Mouse (Mus musculus): Measurements from ENCODE around the gene Dnah8. TPM values are rescaled to one million over a fixed set of nuclear protein-coding genes. Genes with fewer than 3 reads are reported as not detected.

The Dnah8 gene
- polyA plus RNA-seq, 1 experiment from 2014 or later = 0.10 TPM

DNA sequence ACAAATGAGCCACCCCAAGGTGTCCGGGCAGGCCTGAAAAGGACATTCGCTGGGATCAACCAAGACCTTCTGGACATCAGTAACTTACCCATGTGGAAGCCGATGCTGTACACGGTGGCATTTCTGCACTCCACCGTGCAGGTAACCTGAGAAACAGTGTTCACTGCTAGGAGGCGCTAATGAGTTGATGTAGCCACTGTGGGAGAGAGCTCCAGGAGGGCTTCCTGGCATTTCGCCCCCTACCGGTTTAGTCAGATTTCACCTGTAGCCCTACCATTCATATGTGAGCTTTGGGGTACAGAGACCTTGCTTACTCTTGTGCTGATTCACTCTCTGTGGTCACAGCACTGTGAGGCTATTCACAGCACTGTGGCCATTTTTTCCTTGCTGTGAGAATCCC is 195.0 kb downstream of the Dnah8 start:
- H3K27ac ChIP-seq = no peak overlapping the region
- no peaks in the 10 kb centered on the region for H3K79me2 ChIP-seq (ENCODE audit: inconsistent target)
- no peaks in the 10 kb centered on the region for H3K36me3 ChIP-seq (ENCODE audit: inconsistent target)
- no peak overlapping the region for H3K4me3 ChIP-seq (ENCODE audit: inconsistent target)
- WGBS (ENCODE audit: missing documents) = 97% methylated on average over 8 of the region's 8 CpGs

DNA sequence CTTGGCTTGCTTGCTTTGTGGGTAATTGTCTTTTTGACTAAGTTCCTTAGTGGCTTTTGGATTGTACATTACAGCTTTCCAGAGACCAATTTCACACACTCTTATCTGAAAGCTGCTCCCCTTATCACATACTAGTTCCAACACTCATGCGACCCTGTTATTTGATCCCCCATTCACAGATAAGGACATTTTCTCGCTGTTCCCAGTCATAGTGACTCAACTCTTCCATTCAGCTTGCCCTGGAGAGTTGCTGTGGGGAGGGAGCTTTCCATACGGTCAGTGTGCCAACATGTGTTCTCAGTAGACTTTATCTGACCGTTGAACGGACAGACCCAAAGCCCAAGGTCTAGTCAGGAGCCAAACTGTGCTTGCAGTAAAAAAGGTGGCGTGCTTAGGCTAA is 197.0 kb downstream of the Dnah8 start:
- H3K27ac ChIP-seq = no peak overlapping the region
- WGBS (ENCODE audit: missing documents) = 86% methylated on average over 6 of the region's 6 CpGs

DNA sequence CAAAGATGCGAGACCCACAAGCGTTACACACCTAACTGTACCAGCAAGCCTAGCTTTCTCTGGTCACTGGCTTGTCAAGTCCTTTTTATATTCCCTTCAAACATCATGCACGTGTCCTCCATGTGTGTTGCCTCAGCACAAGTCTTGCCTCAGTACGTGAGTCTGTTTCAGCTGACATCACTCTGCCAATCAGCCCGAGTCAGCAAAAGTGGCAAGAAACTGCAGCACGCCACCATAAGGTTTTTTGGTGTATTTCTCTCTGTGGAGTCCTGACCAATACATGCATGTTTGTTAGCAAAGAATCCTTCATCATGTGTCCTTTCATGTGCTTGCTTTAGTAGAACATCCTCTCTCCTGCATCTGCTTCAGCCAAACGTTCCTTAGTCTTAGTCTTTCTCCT is 200.3 kb downstream of the Dnah8 start:
- Histone ChIP-seq H3K4me3 (ENCODE audit: inconsistent target) (no peak overlapping the region), H3K79me2 (ENCODE audit: inconsistent target) (no peaks in the 10 kb centered on the region), H3K27ac (no peak overlapping the region), H3K36me3 (ENCODE audit: inconsistent target) (no peaks in the 10 kb centered on the region)
- 88% methylated on average over 7 of the region's 7 CpGs for WGBS (ENCODE audit: missing documents)

More for the DNA sequence above, 197.0 kb downstream of the Dnah8 start:
- Histone ChIP-seq H3K4me3 (ENCODE audit: inconsistent target) (no peak overlapping the region), H3K36me3 (ENCODE audit: inconsistent target) (no peaks in the 10 kb centered on the region), H3K79me2 (ENCODE audit: inconsistent target) (no peaks in the 10 kb centered on the region)

DNA sequence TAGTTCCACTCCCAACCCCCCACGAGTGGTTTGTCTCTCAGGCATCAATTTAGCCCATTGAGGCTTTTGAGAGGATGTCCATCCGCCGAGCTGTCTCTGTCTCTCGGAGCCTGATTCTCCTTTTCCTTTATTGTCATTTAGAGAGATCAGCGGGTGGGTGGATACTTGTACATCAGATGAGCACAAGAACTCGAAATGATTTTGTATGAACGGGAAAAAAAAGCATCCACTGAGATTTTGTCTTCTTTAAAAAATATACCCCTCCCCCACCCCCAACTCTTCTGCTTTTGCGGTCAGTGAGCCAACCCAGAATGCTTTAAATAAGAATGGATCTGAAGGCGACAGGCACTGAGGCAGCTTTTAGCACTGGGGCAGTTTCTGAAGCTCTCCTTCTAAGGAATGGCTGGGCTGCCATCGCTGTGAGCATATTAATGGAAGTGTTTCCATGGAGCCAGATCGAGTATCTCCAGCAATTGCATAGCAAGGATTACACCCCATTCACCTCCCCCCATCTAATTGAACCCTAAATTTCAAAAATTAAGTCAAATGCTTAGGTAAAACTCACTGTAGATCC is 201.7 kb downstream of the Dnah8 start:
- Histone ChIP-seq H3K79me2 (ENCODE audit: inconsistent target) (no peaks in the 10 kb centered on the region), H3K4me3 (ENCODE audit: inconsistent target) (no peak overlapping the region), H3K27ac (no peak overlapping the region), H3K36me3 (ENCODE audit: inconsistent target) (no peaks in the 10 kb centered on the region)
- 86% methylated on average over 11 of the region's 11 CpGs for WGBS (ENCODE audit: missing documents)

DNA sequence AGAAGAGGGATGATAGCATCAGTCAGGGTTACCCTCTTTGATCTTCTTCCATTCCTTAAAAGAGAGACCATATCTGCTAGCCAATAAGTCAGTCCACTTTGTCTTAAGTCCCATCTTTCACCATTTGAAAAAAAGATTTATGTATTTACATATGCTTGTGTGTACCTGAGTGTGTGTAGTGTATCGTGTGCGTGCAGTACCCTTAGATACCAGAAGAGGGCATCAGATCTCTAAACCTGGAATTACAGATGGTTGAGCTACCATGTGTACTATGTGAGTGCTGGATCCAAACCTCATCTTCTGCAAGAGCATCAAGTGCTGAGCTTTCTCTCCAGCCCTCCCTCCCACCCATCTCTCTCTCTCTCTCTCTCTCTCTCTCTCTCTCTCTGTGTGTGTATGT is 207.0 kb downstream of the Dnah8 start:
- H3K79me2 ChIP-seq (ENCODE audit: inconsistent target) = no peaks in the 10 kb centered on the region
- no peaks in the 10 kb centered on the region for H3K36me3 ChIP-seq (ENCODE audit: inconsistent target)
- H3K27ac ChIP-seq = no peak overlapping the region
- no peak overlapping the region for H3K4me3 ChIP-seq (ENCODE audit: inconsistent target)
- WGBS (ENCODE audit: missing documents) = 100% methylated on average over 2 of the region's 2 CpGs

DNA sequence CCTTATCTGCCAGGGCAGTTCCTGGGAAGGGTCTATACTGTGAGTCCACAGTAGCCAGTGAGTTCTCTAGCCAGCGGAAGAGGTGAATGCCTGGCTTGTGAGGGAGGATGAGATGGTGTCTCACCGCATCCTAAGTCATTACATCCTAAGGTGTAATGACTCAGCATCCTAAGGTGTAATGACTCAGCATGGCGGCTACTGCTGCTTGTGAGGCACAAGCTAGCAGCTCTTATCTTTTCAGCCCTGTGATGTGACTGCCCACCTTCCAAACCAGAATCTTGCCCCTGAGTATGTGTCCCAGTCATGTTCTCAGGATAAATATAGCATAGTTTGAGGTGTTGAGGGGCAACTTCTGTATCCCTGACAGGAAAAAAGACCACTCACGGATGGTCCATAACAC is 211.3 kb downstream of the Dnah8 start:
- 98% methylated on average over 3 of the region's 4 CpGs for WGBS (ENCODE audit: missing documents)
- Histone ChIP-seq H3K36me3 (ENCODE audit: inconsistent target) (no peaks in the 10 kb centered on the region), H3K4me3 (ENCODE audit: inconsistent target) (no peak overlapping the region), H3K27ac (no peak overlapping the region), H3K79me2 (ENCODE audit: inconsistent target) (no peaks in the 10 kb centered on the region)

DNA sequence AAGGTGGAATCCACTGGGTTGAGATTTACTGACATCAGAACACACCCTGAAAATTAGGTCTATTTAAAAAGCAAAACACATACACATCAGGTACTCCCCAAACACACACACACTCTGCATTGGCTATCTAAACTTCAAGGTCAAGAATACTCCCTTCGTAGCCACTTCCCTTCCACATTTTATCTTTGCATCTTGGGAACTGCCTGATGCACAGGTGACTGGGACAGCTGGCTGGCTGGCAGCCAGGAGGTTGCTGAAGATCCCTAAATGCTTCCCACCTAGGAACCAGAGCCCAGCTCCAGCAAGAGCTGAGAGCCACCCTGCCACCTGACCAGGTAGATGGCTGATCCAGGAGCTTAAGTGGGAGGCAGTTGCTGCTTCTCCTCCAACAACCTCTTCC is 212.9 kb downstream of the Dnah8 start:
- Histone ChIP-seq H3K36me3 (ENCODE audit: inconsistent target) (no peaks in the 10 kb centered on the region), H3K27ac (no peak overlapping the region), H3K4me3 (ENCODE audit: inconsistent target) (no peak overlapping the region), H3K79me2 (ENCODE audit: inconsistent target) (no peaks in the 10 kb centered on the region)
- WGBS (ENCODE audit: missing documents) = 73% methylated on average over 1 of the region's 1 CpGs

DNA sequence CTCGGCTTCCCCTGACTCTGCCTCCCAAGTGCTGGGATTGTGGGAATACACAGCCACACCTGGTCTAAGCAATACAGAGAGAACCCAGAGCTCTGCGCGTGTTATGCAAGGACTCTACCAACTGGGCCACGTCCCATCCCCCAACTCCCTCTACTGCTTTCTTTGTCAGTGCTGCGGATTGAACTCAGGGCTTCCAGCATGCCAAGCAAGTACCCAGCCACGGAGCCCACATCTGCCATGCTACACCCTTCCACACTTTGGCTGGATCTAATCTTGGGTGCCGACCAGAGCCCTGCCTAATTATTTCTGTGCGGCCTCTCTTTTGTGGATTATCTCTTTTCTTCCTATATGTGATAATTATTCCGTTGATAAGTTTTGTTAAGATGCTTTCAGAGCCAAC is 215.9 kb downstream of the Dnah8 start:
- no peak overlapping the region for H3K4me3 ChIP-seq (ENCODE audit: inconsistent target)
- no peaks in the 10 kb centered on the region for H3K79me2 ChIP-seq (ENCODE audit: inconsistent target)
- no peaks in the 10 kb centered on the region for H3K36me3 ChIP-seq (ENCODE audit: inconsistent target)
- no peak overlapping the region for H3K27ac ChIP-seq
- 92% methylated on average over 9 of the region's 9 CpGs for WGBS (ENCODE audit: missing documents)

DNA sequence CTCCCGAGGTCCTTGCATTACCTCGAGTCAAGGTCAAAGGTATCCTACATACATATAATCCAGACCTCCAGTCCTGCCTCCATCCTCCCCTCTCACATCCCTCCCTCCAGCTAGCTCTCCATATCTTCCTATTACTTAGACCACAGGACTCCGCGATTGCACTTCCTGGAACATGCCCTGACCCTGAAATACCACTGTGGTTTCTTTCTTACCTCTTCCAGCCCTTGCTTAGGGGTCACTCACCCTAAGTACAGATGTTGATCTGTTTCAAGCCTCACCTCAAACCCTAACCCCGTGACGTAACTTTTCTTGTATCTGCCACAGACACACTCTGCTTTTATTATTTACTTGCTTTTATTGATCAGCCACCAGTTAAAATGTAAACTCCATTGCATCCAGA is 218.2 kb downstream of the Dnah8 start:
- Histone ChIP-seq H3K36me3 (ENCODE audit: inconsistent target) (no peaks in the 10 kb centered on the region), H3K4me3 (ENCODE audit: inconsistent target) (no peak overlapping the region), H3K79me2 (ENCODE audit: inconsistent target) (no peaks in the 10 kb centered on the region), H3K27ac (no peak overlapping the region)
- 13% methylated on average over 6 of the region's 6 CpGs for WGBS (ENCODE audit: missing documents)

DNA sequence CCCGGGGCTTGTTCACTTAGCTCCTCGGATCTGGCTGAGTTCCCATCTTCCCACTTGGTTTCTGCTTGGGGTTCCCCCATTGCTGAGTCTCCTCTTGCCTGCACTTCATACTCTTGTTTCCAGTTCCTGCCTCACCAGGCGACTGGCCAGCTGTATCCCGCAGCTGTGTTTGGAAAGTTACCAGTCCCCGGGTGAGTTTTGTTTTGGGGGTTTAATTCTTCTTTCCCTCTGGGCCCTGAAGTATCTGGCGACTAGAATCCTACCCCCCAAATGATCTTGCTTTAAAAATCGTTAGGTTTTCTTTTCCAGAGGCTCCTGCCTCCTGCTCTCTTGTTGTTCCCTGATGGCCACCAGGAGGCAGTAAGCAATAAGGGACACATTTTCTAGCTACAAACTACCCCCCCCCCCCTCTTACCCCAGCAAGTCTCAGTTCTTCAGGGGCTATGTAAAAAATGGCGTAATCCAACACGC is 220.2 kb downstream of the Dnah8 start:
- 74% methylated on average over 9 of the region's 9 CpGs for WGBS (ENCODE audit: missing documents)
- Histone ChIP-seq H3K27ac (no peak overlapping the region), H3K4me3 (ENCODE audit: inconsistent target) (no peak overlapping the region), H3K36me3 (ENCODE audit: inconsistent target) (no peaks in the 10 kb centered on the region), H3K79me2 (ENCODE audit: inconsistent target) (no peaks in the 10 kb centered on the region)

DNA sequence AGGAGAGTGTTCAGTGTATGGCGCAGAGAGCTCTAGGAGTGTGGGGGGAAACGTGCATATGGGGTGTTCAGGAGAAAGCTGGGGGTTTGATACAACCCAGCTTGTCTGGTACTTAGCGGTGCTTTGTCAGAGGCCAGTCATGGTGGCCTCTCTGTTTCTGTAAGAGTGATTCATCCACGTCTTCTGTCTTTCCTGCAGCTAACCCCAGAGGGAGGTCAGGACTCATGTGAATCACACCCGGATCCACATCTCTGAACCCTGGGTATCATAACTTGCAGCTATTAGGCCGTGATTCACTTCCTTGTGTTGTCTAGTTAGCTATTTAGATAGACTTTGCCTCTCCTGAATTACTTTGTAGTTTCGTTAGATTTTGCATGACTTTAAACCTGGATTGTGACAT is 223.3 kb downstream of the Dnah8 start:
- Histone ChIP-seq H3K36me3 (ENCODE audit: inconsistent target) (no peaks in the 10 kb centered on the region), H3K79me2 (ENCODE audit: inconsistent target) (no peaks in the 10 kb centered on the region), H3K4me3 (ENCODE audit: inconsistent target) (no peak overlapping the region), H3K27ac (no peak overlapping the region)
- 82% methylated on average over 7 of the region's 7 CpGs for WGBS (ENCODE audit: missing documents)

DNA sequence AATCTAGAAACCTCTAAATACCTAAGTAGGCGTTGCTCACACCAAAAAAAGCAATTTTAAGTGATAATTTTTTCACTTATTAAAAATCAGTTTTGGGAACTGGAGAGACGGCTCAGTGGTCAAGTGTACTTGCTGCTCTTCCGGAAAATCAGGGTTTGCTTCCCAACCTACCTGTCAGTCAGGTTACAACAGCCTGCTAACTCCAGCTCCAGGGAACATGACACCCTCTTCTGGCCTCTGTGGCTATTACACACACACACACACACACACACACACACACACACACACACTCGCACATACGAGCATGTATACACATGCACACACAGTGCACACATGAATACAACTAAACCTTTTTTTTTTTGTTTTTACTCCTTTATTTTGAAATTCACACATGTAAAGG is 223.9 kb downstream of the Dnah8 start:
- 93% methylated on average over 3 of the region's 5 CpGs for WGBS (ENCODE audit: missing documents)
- no peak overlapping the region for H3K27ac ChIP-seq
- H3K36me3 ChIP-seq (ENCODE audit: inconsistent target) = no peaks in the 10 kb centered on the region

DNA sequence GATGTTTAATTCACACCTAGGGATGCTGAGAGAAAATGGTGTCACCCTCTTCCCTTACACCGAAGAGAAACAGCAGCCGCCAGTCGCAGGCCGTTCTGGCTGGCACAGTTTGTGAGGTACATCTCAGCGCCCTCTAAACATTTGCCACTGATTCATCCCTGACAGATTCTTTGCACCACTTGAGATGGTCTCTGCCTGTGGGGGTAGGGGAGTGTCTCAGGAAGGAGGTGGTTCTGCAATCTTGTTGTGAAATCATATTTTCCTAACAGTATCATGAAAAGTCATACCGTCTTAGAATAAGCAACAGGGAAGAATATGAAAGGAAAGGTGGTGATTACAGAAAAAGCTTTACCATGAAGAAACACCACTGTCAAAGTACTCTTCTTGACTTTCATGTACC is 224.7 kb downstream of the Dnah8 start:
- Histone ChIP-seq H3K36me3 (ENCODE audit: inconsistent target) (no peaks in the 10 kb centered on the region), H3K79me2 (ENCODE audit: inconsistent target) (no peaks in the 10 kb centered on the region), H3K27ac (no peak overlapping the region), H3K4me3 (ENCODE audit: inconsistent target) (no peak overlapping the region)
- WGBS (ENCODE audit: missing documents) = 31% methylated on average over 6 of the region's 6 CpGs

More for the DNA sequence above, 223.9 kb downstream of the Dnah8 start:
- Histone ChIP-seq H3K4me3 (ENCODE audit: inconsistent target) (no peak overlapping the region), H3K79me2 (ENCODE audit: inconsistent target) (no peaks in the 10 kb centered on the region)

DNA sequence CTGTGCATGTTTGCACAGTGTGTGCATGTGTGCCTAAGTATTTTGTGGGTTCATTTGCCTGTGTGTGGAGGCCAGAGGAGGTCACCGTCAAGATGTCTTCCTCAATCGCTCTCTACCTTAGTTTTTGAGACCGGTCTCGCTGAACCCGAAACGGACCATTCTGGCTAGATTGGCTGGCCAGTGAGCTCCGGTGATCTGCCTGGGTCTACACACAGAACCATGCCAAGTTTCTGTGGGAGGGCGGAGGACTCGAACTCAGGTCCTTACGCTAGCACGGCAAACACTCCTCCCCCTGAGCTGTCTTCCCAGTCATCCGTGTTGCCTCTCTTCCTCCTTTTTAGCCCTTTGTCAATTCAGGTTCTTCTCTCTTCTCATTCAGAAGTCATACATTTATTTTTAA is 225.7 kb downstream of the Dnah8 start:
- H3K27ac ChIP-seq = no peak overlapping the region
- H3K79me2 ChIP-seq (ENCODE audit: inconsistent target) = no peaks in the 10 kb centered on the region
- WGBS (ENCODE audit: missing documents) = 91% methylated on average over 10 of the region's 12 CpGs
- H3K4me3 ChIP-seq (ENCODE audit: inconsistent target) = no peak overlapping the region
- H3K36me3 ChIP-seq (ENCODE audit: inconsistent target) = no peaks in the 10 kb centered on the region

DNA sequence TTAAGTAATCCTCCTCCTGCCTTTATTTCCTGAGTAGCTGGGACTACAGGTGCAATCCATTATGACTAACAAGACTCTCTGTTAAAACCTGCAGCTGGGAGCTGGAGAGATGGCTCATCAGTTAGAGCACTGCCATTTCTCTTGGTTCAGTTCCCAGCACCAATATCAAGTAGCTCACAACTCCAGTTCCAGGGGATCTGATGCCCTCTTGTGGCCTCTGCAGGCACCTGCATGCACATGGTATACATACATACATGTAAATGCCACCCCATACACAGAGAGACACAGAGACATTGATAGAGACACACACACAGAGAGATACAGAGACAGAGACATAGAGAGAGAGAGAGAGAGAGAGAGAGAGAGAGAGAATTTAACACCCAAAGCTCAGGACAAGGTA is 228.2 kb downstream of the Dnah8 start:
- H3K4me3 ChIP-seq (ENCODE audit: inconsistent target) = no peak overlapping the region
- no peaks in the 10 kb centered on the region for H3K36me3 ChIP-seq (ENCODE audit: inconsistent target)
- H3K79me2 ChIP-seq (ENCODE audit: inconsistent target) = no peaks in the 10 kb centered on the region
- H3K27ac ChIP-seq = no peak overlapping the region

DNA sequence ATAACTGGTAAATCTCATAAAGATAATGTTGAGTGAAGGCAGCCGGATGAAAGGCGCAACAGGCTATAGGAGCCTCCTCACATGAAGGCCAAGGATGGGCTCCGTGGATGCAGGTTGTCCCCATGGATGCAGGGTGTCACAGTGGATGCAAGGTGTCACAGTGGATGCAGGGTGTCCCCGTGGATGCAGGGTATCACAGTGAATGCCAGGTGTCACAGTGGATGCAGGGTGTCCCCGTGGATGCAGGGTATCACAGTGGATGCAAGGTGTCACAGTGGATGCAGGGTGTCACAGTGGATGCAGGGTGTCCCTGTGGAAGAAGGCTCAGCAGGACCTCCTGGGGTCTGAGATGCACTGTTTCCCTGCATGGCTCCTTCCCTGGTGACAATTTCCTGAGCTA is 233.2 kb downstream of the Dnah8 start:
- H3K27ac ChIP-seq = no peak overlapping the region
- H3K4me3 ChIP-seq (ENCODE audit: inconsistent target) = no peak overlapping the region
- no peaks in the 10 kb centered on the region for H3K79me2 ChIP-seq (ENCODE audit: inconsistent target)
- H3K36me3 ChIP-seq (ENCODE audit: inconsistent target) = no peaks in the 10 kb centered on the region
- 92% methylated on average over 5 of the region's 5 CpGs for WGBS (ENCODE audit: missing documents)
